Mouse (Mus musculus): ENCODE measurements around the gene Agtrap. TPM values are rescaled to one million over a fixed set of nuclear protein-coding genes. Genes with fewer than 3 reads are reported as not detected.

The Agtrap gene
- polyA plus RNA-seq (2014; fragmentation: Illumina TruSeq; extraction: RNeasy Lipid Tissue Mini Kit (QIAGEN cat#74804); ENCODE audit: low read depth, low replicate concordance): 8.2 TPM

GRCm38 (mm10) chr4:148087907-148088527 lies at the start of gene Agtrap:
Agtrap (minus strand) TSS chr4:148088031.

GRCm38 (mm10) chr4:148130561-148131413 lies 43.0 kb upstream of the Agtrap start, which contains the start of gene Draxin:
Draxin (minus strand) TSS chr4:148130698.

GRCm38 (mm10) chr4:148130133-148130532 lies 42.3 kb upstream of the Agtrap start, which contains the start of gene Mad2l2:
Mad2l2 (plus strand) TSS chr4:148130384.

GRCm38 (mm10) chr4:148038600-148039253 lies 49.1 kb downstream of the Agtrap start, which contains the start of the genes Clcn6 and Mthfr:
Clcn6 (minus strand) TSS chr4:148038821.
Mthfr (plus strand) TSS chr4:148039077.

Other genes with a start within 250 kb of the Agtrap start
- 28.0 TPM for gene Zfp933, start 239.7 kb downstream of the Agtrap start, polyA plus RNA-seq (2014; fragmentation: Illumina TruSeq; extraction: RNeasy Lipid Tissue Mini Kit (QIAGEN cat#74804); ENCODE audit: low read depth, low replicate concordance)
- gene Miip, start 219.2 kb downstream of the Agtrap start, polyA plus RNA-seq (2014; fragmentation: Illumina TruSeq; extraction: RNeasy Lipid Tissue Mini Kit (QIAGEN cat#74804); ENCODE audit: low read depth, low replicate concordance): 5.1 TPM
- 6.3 TPM for gene Fv1, start 219.1 kb downstream of the Agtrap start, polyA plus RNA-seq (2014; fragmentation: Illumina TruSeq; extraction: RNeasy Lipid Tissue Mini Kit (QIAGEN cat#74804); ENCODE audit: low read depth, low replicate concordance)
- 35.9 TPM for gene Mfn2, start 183.3 kb downstream of the Agtrap start, polyA plus RNA-seq (2014; fragmentation: Illumina TruSeq; extraction: RNeasy Lipid Tissue Mini Kit (QIAGEN cat#74804); ENCODE audit: low read depth, low replicate concordance)
- 0.45 TPM for gene Plod1, start 151.3 kb downstream of the Agtrap start, polyA plus RNA-seq (2014; fragmentation: Illumina TruSeq; extraction: RNeasy Lipid Tissue Mini Kit (QIAGEN cat#74804); ENCODE audit: low read depth, low replicate concordance)
- 5.2 TPM for gene 2510039O18Rik, start 147.1 kb downstream of the Agtrap start, polyA plus RNA-seq (2014; fragmentation: Illumina TruSeq; extraction: RNeasy Lipid Tissue Mini Kit (QIAGEN cat#74804); ENCODE audit: low read depth, low replicate concordance)
- gene Nppb, start 102.2 kb downstream of the Agtrap start, polyA plus RNA-seq (2014; fragmentation: Illumina TruSeq; extraction: RNeasy Lipid Tissue Mini Kit (QIAGEN cat#74804); ENCODE audit: low read depth, low replicate concordance): not detected
- gene Nppa, start 87.3 kb downstream of the Agtrap start, polyA plus RNA-seq (2014; fragmentation: Illumina TruSeq; extraction: RNeasy Lipid Tissue Mini Kit (QIAGEN cat#74804); ENCODE audit: low read depth, low replicate concordance): not detected
- 4.0 TPM for gene Clcn6, start 49.2 kb downstream of the Agtrap start, polyA plus RNA-seq (2014; fragmentation: Illumina TruSeq; extraction: RNeasy Lipid Tissue Mini Kit (QIAGEN cat#74804); ENCODE audit: low read depth, low replicate concordance)
- 2.7 TPM for gene Mthfr, start 49.0 kb downstream of the Agtrap start, polyA plus RNA-seq (2014; fragmentation: Illumina TruSeq; extraction: RNeasy Lipid Tissue Mini Kit (QIAGEN cat#74804); ENCODE audit: low read depth, low replicate concordance)
- gene Mad2l2, start 42.4 kb upstream of the Agtrap start, polyA plus RNA-seq (2014; fragmentation: Illumina TruSeq; extraction: RNeasy Lipid Tissue Mini Kit (QIAGEN cat#74804); ENCODE audit: low read depth, low replicate concordance): 36.6 TPM
- 0.20 TPM for gene Draxin, start 42.7 kb upstream of the Agtrap start, polyA plus RNA-seq (2014; fragmentation: Illumina TruSeq; extraction: RNeasy Lipid Tissue Mini Kit (QIAGEN cat#74804); ENCODE audit: low read depth, low replicate concordance)
- gene Fbxo6, start 64.1 kb upstream of the Agtrap start, polyA plus RNA-seq (2014; fragmentation: Illumina TruSeq; extraction: RNeasy Lipid Tissue Mini Kit (QIAGEN cat#74804); ENCODE audit: low read depth, low replicate concordance): 1.8 TPM
- gene Fbxo44, start 72.5 kb upstream of the Agtrap start, polyA plus RNA-seq (2014; fragmentation: Illumina TruSeq; extraction: RNeasy Lipid Tissue Mini Kit (QIAGEN cat#74804); ENCODE audit: low read depth, low replicate concordance): 12.3 TPM
- gene Fbxo2, start 72.6 kb upstream of the Agtrap start, polyA plus RNA-seq (2014; fragmentation: Illumina TruSeq; extraction: RNeasy Lipid Tissue Mini Kit (QIAGEN cat#74804); ENCODE audit: low read depth, low replicate concordance): not detected
- not detected for gene Disp3, start 199.9 kb upstream of the Agtrap start, polyA plus RNA-seq (2014; fragmentation: Illumina TruSeq; extraction: RNeasy Lipid Tissue Mini Kit (QIAGEN cat#74804); ENCODE audit: low read depth, low replicate concordance)

Measured in testis, adult 10 weeks (tissue).